Mouse (Mus musculus): Measurements from ENCODE around the gene Rbm31y. TPM values are rescaled to one million over a fixed set of nuclear protein-coding genes. Genes with fewer than 3 reads are reported as not detected.
"Not testable (repeated sequence)": the region's sequence is repeated elsewhere in the genome, so short reads cannot be mapped to it uniquely, and the experiment has no call there.

The Rbm31y gene
- polyA plus RNA-seq (2014; fragmentation: Nextera tagmentation; extraction: Ambion mirVana) = not detected in 2 replicates

- WGBS = no CpG with 5 or more reads among the region's 11 CpGs
- not testable (repeated sequence) for ATAC-seq (ENCODE audit: low FRiP score); H3K9me3 ChIP-seq (ENCODE audit: control insufficient read depth, low read length); H3K4me3 ChIP-seq (replicated peaks; ENCODE audit: low read length); H3K36me3 ChIP-seq (replicated peaks; ENCODE audit: control insufficient read depth, insufficient read depth); H3K27me3 ChIP-seq (ENCODE audit: control insufficient read depth, insufficient read depth, low read length); H3K27ac ChIP-seq; H3K4me2 ChIP-seq (replicated peaks); H3K4me1 ChIP-seq (replicated peaks; ENCODE audit: control insufficient read depth, insufficient read depth, low read length); H3K9ac ChIP-seq; DNase-seq (ENCODE audit: low spot score)
Observed at GRCm38 (mm10) chrY:17400461-17400860, at the start of gene Rbm31y. TSS of gene Rbm31y (plus strand) at chrY:17400761.

Measured in hindbrain, embryonic 14.5 days (tissue).